Mouse (Mus musculus): ENCODE data around the gene Copg2. TPM values are rescaled to one million over a fixed set of nuclear protein-coding genes. Genes with fewer than 3 reads are reported as not detected.

Gene Copg2
- polyA plus RNA-seq, 1 experiment, result 5.5 TPM

DNA sequence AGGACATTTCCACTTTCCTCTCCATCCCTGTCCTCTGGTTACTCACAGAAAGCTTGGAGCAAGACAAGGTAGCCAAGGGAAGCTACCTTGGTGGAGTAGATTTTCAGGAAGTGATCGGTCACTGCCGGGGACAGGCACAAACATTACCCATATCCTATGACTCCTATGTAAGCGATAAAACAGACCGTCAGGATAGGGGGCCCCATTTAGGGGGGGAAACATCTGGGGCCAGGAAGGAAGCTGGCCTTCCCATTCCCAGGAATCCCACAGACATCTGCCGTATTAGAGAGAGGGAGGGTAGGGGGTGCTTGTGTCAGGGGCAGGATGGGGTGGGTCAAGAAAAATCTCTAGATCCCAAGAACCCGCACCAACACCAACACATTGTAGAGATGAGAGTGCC is 196.4 kb downstream of the Copg2 start:
- no peak for DNase-seq (ENCODE audit: low read depth in 1 of 2, low spot score in 2 of 2)
- WGBS, result 30% methylated on average over 6 of the region's 6 CpGs
- Histone ChIP-seq H3K27me3 (ENCODE audit: control insufficient read depth, insufficient read depth, low read length) (no peaks in the 10 kb centered on the region), H3K27ac (ENCODE audit: insufficient read depth, low read length) (no peak overlapping the region), H3K4me3 (ENCODE audit: extremely low read depth, insufficient read depth, insufficient read length) (no peak overlapping the region), H3K4me1 (ENCODE audit: control insufficient read depth, insufficient read depth, insufficient read length) (no peaks in the 10 kb centered on the region), H3K36me3 (ENCODE audit: control insufficient read depth, insufficient read depth, low read length) (no peaks in the 10 kb centered on the region)
- TF ChIP-seq POLR2A (IDR thresholded peaks at IDR 0.05; ENCODE audit: low read depth, low read length) (no peak), CTCF (IDR thresholded peaks at IDR 0.05; ENCODE audit: extremely low read depth, insufficient read depth, insufficient read length, insufficient replicate concordance) (no peak)

DNA sequence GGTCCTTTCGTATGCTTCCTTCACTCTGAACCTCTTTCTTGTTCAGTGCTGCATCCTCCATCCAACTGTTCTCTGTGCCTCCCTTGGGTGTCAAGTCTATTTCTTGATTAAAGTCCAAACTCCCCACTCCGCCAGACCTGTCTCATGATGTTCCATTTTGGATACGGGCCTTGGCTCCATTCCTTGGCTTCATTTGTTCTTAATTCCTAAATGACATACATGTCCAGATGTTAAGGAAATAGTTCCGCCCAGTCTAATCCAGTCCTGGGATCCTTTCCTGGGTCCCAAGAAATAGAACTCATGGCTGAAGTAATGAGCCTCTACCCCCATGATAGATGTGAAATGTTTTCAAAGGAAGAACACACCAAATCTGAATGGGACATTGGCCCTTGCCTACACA is 198.6 kb downstream of the Copg2 start:
- DNase-seq (ENCODE audit: low read depth in 1 of 2, low spot score in 2 of 2), result no peak
- H3K4me1 ChIP-seq (ENCODE audit: control insufficient read depth, insufficient read depth, insufficient read length), result peaks cover under 1% of the 10 kb centered on the region; the same call in 1 of the 2 replicates
- H3K4me3 ChIP-seq (ENCODE audit: extremely low read depth, insufficient read depth, insufficient read length), result no peak overlapping the region
- no peak overlapping the region for H3K27ac ChIP-seq (ENCODE audit: insufficient read depth, low read length)
- TF ChIP-seq CTCF (IDR thresholded peaks at IDR 0.05; ENCODE audit: extremely low read depth, insufficient read depth, insufficient read length, insufficient replicate concordance) (no peak), POLR2A (IDR thresholded peaks at IDR 0.05; ENCODE audit: low read depth, low read length) (no peak)
- no peaks in the 10 kb centered on the region for H3K27me3 ChIP-seq (ENCODE audit: control insufficient read depth, insufficient read depth, low read length)
- H3K36me3 ChIP-seq (ENCODE audit: control insufficient read depth, insufficient read depth, low read length), result no peaks in the 10 kb centered on the region
- 91% methylated on average over 4 of the region's 4 CpGs for WGBS

Other genes starting within 250 kb of the Copg2 start
- 2.7 and 2.9 TPM in 2 replicates for gene Cep41, start 203.0 kb downstream of the Copg2 start, polyA plus RNA-seq (2012; rRNA removed)
- 7.6 and 60.5 TPM in 2 replicates for gene Mest, start 173.2 kb downstream of the Copg2 start, polyA plus RNA-seq (2012; rRNA removed)
- gene Tsga13, start 18.8 kb upstream of the Copg2 start, polyA plus RNA-seq (2012; rRNA removed), result 0.16 and 0.32 TPM in 2 replicates
- gene Klf14, start 62.3 kb upstream of the Copg2 start, polyA plus RNA-seq (2012; rRNA removed), result not detected in 2 replicates